Mouse (Mus musculus): Measurements from ENCODE around the gene Slc13a4. TPM values are rescaled to one million over a fixed set of nuclear protein-coding genes. Genes with fewer than 3 reads are reported as not detected.

Gene Slc13a4
- 0.33 and 0.48 TPM in 2 replicates for polyA plus RNA-seq (2012; rRNA removed)

DNA sequence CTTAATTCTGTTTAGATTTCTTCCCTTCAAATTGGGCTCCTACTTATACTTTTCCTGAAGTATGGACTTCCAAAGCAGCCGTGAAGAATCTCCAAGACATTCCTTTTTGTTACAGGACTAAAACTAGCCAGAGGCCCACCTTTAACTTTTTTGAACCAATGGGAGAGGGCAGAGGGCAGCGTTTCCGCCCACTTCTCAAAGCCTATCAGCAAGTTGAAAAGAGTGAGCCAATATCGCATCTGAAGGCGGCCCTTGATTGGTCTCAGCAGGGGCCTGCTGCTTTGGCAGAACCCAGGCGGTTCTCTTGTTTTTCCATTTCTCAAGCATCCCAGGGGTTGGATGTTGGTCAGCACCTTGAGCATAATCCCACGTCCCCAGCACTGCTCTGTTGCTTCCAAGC lies at the start of gene Slc13a4:
Slc13a4 (minus strand) TSS at position 95 of the 400 bp plus-strand sequence.

GRCm38 (mm10) chr6:35326111-35326515 lies 18.2 kb upstream of the Slc13a4 start, which contains the start of gene Fam180a:
Gene Fam180a (minus strand): TSS chr6:35326141.

Other genes with a start within 250 kb of the Slc13a4 start
- gene Cnot4, start 174.4 kb downstream of the Slc13a4 start, polyA plus RNA-seq (2012; rRNA removed) = 5.5 and 11.5 TPM in 2 replicates
- 19.8 and 22.1 TPM in 2 replicates for gene Nup205, start 130.7 kb downstream of the Slc13a4 start, polyA plus RNA-seq (2012; rRNA removed)
- 1.4 and 2.5 TPM in 2 replicates for gene Fam180a, start 18.0 kb upstream of the Slc13a4 start, polyA plus RNA-seq (2012; rRNA removed)
- gene Mtpn, start 231.8 kb upstream of the Slc13a4 start, polyA plus RNA-seq (2012; rRNA removed) = 41.4 and 180 TPM in 2 replicates

All from ovary, adult 2 months (tissue).